Mouse (Mus musculus) small intestine, adult 2 months (tissue): ENCODE measurements around the gene Ptcd2.

Experiments used
- CTCF ChIP-seq: fragments of 200-500 bp; IDR thresholded peaks from 2 replicates; pipeline ENCODE4 v1.5.1; 2012; ENCODE audit warnings: low read depth, mild to moderate bottlenecking, control low read depth, inconsistent platforms, low read length, moderate library complexity, mixed read lengths; ENCODE audit not compliant: insufficient replicate concordance, insufficient read length; ENCODE audit errors: extremely low read depth
- POLR2A ChIP-seq: fragments of 200-500 bp; IDR thresholded peaks from 2 replicates; pipeline ENCODE4 v1.6.1; 2012; ENCODE audit warnings: low read depth, mild to moderate bottlenecking, control low read depth, inconsistent platforms, low read length, moderate library complexity

GRCm38 (mm10) chr13:99299921-99300320 lies 44.6 kb downstream of the Ptcd2 start:
- no peak for TF ChIP-seq CTCF
- no peak for TF ChIP-seq POLR2A
